Mouse (Mus musculus) hindbrain, embryonic 13.5 days (tissue): ENCODE measurements around the gene Gbe1. TPM values are rescaled to one million over a fixed set of nuclear protein-coding genes. Genes with fewer than 3 reads are reported as not detected.

Experiments
- ATAC-seq: fragments of 200-750 bp; cut with Nextera tagmentation; 2 replicates; pipeline ENCODE4 v1.8.0; 2017; ENCODE audit warnings: moderate TSS enrichment; ENCODE audit not compliant: low FRiP score
- H3K27ac ChIP-seq: fragments of 300-500 bp; sonication (generic); 2 replicates; pipeline ENCODE4 v1.5.1; 2015; ENCODE audit warnings: inconsistent platforms, mild to moderate bottlenecking, moderate library complexity
- H3K27me3 ChIP-seq: fragments of 300-500 bp; sonication (generic); 2 replicates; pipeline ENCODE4 v1.6.1; 2015; ENCODE audit warnings: mild to moderate bottlenecking, inconsistent platforms
- H3K36me3 ChIP-seq: fragments of 300-500 bp; sonication (generic); 2 replicates; pipeline ENCODE4 v1.6.1; 2015; ENCODE audit warnings: mild to moderate bottlenecking, inconsistent platforms
- H3K4me1 ChIP-seq: fragments of 300-500 bp; sonication (generic); replicated peaks from 2 replicates; pipeline ENCODE4 v1.6.1; 2015; ENCODE audit warnings: inconsistent platforms
- H3K4me2 ChIP-seq: fragments of 300-500 bp; sonication (generic); 2 replicates; pipeline ENCODE4 v1.6.1; 2015; ENCODE audit warnings: inconsistent platforms, mild to moderate bottlenecking, moderate library complexity
- H3K4me3 ChIP-seq: fragments of 300-500 bp; sonication (generic); 2 replicates; pipeline ENCODE4 v1.5.1; 2015; ENCODE audit warnings: mild to moderate bottlenecking, inconsistent platforms
- H3K9ac ChIP-seq: fragments of 300-500 bp; sonication (generic); 2 replicates; pipeline ENCODE4 v1.6.1; 2015; ENCODE audit warnings: mild to moderate bottlenecking, inconsistent platforms
- H3K9me3 ChIP-seq: fragments of 300-500 bp; sonication (generic); 2 replicates; pipeline ENCODE4 v1.6.1; 2016; ENCODE audit warnings: inconsistent platforms
- WGBS: fragments of 180-500 bp; shearing (Covaris S2); methylation state at CpG from one replicate; pipeline ENCODE4 v1.1.7; 2015; 5-methylcytosine and 5-hydroxymethylcytosine counted together
- polyA plus RNA-seq: library from polyadenylated mRNA; unstranded; fragments of >200 nt; fragmentation: Nextera tagmentation; extraction: Ambion mirVana; gene quantifications from 2 replicates; pipeline ENCODE4 v1.2.1, GENCODE M21; 2015

The Gbe1 gene
- polyA plus RNA-seq, 1 experiment from 2014 or later = 13.7 TPM

- Histone ChIP-seq H3K4me2 (no peak overlapping the region), H3K4me3 (no peak overlapping the region), H3K4me1 (no peaks in the 10 kb centered on the region), H3K36me3 (no peaks in the 10 kb centered on the region), H3K9me3 (no peaks in the 10 kb centered on the region), H3K27me3 (no peaks in the 10 kb centered on the region), H3K9ac (no peak overlapping the region), H3K27ac (no peak overlapping the region)
- WGBS = 66% methylated on average over 2 of the region's 2 CpGs
- ATAC-seq = no peak
These were observed 16.3 kb downstream of the Gbe1 start for GRCm38 (mm10) chr16:70330007-70330406.

DNA sequence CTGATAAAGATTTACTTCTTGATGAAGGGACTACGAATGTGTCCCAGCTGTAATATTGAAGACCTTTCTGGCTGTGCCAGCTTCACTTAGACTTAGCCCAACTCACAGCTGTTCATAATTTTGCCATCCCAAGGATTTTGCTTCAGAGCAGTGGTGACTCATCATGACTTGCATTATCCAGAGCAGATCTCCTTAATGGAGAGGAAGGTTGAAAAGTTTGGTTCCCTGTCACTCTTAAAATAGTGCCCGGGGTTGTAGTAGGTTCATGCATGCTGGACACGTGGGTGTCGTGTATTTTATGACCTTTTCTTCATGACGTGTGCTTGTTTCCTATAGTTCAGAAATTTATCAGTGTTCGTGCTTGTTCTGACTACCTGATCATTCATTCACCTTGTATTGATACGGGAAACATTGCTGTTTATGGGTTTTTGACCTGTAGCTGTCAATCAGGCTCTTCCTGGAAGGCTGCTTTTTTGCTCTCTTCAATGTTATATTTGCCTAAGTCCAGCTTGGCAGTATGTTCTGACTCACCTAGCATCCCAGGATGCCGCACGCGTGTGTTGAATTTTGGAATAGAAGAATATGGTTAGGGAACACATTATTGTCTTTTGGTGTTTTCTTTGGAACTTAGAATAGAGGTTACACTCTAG lies 17.0 kb downstream of the Gbe1 start:
- Histone ChIP-seq H3K9ac (no peak overlapping the region), H3K4me3 (no peak overlapping the region), H3K27me3 (no peaks in the 10 kb centered on the region), H3K4me2 (no peak overlapping the region), H3K4me1 (no peaks in the 10 kb centered on the region), H3K9me3 (no peaks in the 10 kb centered on the region), H3K36me3 (no peaks in the 10 kb centered on the region), H3K27ac (no peak overlapping the region)
- 94% methylated on average over 10 of the region's 10 CpGs for WGBS
- ATAC-seq = no peak

DNA sequence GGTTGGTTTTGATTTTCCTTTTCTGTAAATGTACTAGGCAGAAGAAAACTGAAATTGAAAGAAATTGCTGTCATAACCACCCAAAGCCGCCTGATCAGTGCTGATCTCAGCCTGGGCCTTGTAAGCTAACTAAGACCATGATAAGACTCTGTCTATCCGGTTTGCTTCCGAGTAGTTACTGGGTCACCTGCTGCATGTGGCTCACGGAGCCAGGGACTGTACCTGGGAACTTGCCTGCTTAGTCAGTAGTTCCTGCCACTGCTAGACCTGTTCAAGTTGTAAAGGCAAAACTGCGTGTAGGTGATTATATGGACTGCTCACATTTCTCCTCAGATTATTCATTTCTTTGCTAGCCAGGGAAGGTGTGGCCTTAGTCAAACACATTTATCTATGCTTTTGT lies 21.1 kb downstream of the Gbe1 start:
- no peaks in the 10 kb centered on the region for H3K27me3 ChIP-seq
- no peaks in the 10 kb centered on the region for H3K36me3 ChIP-seq
- no peak overlapping the region for H3K4me3 ChIP-seq
- H3K4me1 ChIP-seq = no peaks in the 10 kb centered on the region
- H3K9ac ChIP-seq = no peak overlapping the region
- no peak for ATAC-seq
- no peaks in the 10 kb centered on the region for H3K9me3 ChIP-seq
- no peak overlapping the region for H3K27ac ChIP-seq
- WGBS = 95% methylated on average over 5 of the region's 5 CpGs
- H3K4me2 ChIP-seq = no peak overlapping the region

DNA sequence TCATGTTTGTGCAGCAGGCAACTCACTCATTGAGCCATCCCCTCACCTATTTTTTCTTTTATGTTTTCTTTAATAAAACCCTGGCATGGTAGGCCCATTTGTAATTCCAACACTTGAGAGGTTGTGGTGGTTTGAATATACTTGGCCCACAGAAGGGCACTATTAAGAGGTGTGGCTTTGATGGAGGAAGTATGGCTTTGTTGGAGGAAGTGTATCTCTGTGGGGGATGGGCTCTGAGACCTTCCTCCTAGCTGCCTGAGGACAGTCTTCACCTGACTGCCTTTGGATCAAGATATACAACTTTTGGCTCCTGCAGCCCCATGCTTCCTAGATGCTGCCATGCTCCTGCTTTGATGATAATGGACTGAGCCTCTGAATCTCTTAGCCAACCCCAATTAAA lies 21.7 kb downstream of the Gbe1 start:
- H3K9ac ChIP-seq = no peak overlapping the region
- no peak for ATAC-seq
- no peaks in the 10 kb centered on the region for H3K9me3 ChIP-seq
- H3K36me3 ChIP-seq = no peaks in the 10 kb centered on the region
- no peak overlapping the region for H3K27ac ChIP-seq
- H3K4me3 ChIP-seq = no peak overlapping the region
- H3K4me1 ChIP-seq = no peaks in the 10 kb centered on the region
- no peak overlapping the region for H3K4me2 ChIP-seq
- no peaks in the 10 kb centered on the region for H3K27me3 ChIP-seq

DNA sequence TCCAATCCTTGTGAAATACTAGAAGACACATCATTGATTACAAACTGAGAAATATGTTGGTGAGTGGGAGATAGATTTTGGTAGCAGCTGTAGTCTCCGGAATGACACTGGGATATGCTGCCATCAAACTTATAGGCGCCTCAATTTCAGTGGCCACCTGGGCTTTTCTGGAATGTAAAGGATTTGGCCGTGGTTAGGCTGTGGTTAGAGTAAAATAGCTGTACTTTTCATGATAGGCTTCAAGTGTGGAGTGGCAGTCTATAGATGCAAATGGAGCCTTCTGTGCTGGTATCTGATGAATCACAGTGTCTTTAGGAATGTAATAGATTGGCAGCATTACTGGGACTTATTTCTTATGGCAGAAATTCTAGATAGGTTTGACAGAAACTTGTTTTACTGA lies 23.9 kb downstream of the Gbe1 start:
- Histone ChIP-seq H3K4me3 (no peak overlapping the region), H3K36me3 (no peaks in the 10 kb centered on the region), H3K9me3 (no peaks in the 10 kb centered on the region), H3K4me2 (no peak overlapping the region), H3K27me3 (no peaks in the 10 kb centered on the region), H3K27ac (no peak overlapping the region), H3K4me1 (no peaks in the 10 kb centered on the region), H3K9ac (no peak overlapping the region)
- WGBS = 88% methylated on average over 3 of the region's 3 CpGs
- ATAC-seq = no peak

DNA sequence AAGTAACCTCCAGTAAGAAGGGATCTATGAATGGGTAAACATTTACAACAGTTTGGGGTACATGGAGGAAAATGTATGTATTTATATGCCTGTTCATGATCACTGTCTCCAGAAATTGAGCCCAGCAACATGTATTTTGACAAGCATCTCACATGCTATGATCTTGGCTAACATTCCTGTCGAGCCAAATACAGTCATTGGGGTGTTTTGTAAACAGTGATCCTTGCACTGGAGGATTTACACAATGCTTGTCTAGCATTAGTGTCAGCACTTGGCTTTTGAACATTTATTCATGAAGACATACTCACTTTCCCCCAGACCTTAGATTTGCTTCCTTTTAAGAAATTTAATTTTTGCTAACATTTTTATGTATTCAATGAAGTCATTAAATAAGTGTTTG lies 30.7 kb downstream of the Gbe1 start:
- 64% methylated on average over 1 of the region's 1 CpGs for WGBS
- no peak for ATAC-seq
- H3K4me2 ChIP-seq = no peak overlapping the region
- H3K27ac ChIP-seq = no peak overlapping the region
- no peak overlapping the region for H3K9ac ChIP-seq
- H3K4me1 ChIP-seq = 0 out of 2 replicates have a peak, but pooled peaks cover 4% of the 10 kb centered on the region
- no peaks in the 10 kb centered on the region for H3K27me3 ChIP-seq
- no peaks in the 10 kb centered on the region for H3K9me3 ChIP-seq
- H3K36me3 ChIP-seq = no peaks in the 10 kb centered on the region
- no peak overlapping the region for H3K4me3 ChIP-seq

GRCm38 (mm10) chr16:70345607-70346006 lies 31.9 kb downstream of the Gbe1 start:
- H3K36me3 ChIP-seq = no peaks in the 10 kb centered on the region
- H3K27me3 ChIP-seq = no peaks in the 10 kb centered on the region
- ATAC-seq = no peak
- H3K4me1 ChIP-seq = 0 out of 2 replicates have a peak, but pooled peaks cover 4% of the 10 kb centered on the region
- H3K4me3 ChIP-seq = no peak overlapping the region
- H3K9me3 ChIP-seq = no peaks in the 10 kb centered on the region
- WGBS = 62% methylated on average over 10 of the region's 10 CpGs
- H3K9ac ChIP-seq = no peak overlapping the region
- H3K27ac ChIP-seq = no peak overlapping the region
- no peak overlapping the region for H3K4me2 ChIP-seq

GRCm38 (mm10) chr16:70350011-70350410 lies 36.3 kb downstream of the Gbe1 start:
- H3K4me1 ChIP-seq = peaks cover 9% of the 10 kb centered on the region; the same call in 1 of the 2 replicates
- no peak overlapping the region for H3K9ac ChIP-seq
- no peak overlapping the region for H3K4me3 ChIP-seq
- no peak overlapping the region for H3K4me2 ChIP-seq
- no peak overlapping the region for H3K27ac ChIP-seq
- WGBS = 88% methylated on average over 8 of the region's 8 CpGs
- H3K9me3 ChIP-seq = no peaks in the 10 kb centered on the region
- no peak for ATAC-seq
- no peaks in the 10 kb centered on the region for H3K27me3 ChIP-seq
- H3K36me3 ChIP-seq = no peaks in the 10 kb centered on the region

- Histone ChIP-seq H3K4me1 (peaks cover 5% of the 10 kb centered on the region; the same call in 1 of the 2 replicates), H3K27me3 (no peaks in the 10 kb centered on the region), H3K4me3 (no peak overlapping the region), H3K36me3 (no peaks in the 10 kb centered on the region), H3K4me2 (peak overlapping the region; percentile 35; the same call in 1 of the 2 replicates), H3K27ac (peak overlapping the region; percentile 70), H3K9me3 (no peaks in the 10 kb centered on the region), H3K9ac (peak overlapping the region; percentile 13; the same call in 1 of the 2 replicates)
- WGBS = 50% methylated on average over 11 of the region's 11 CpGs
- peak; percentile 83 for ATAC-seq
These were observed 38.0 kb downstream of the Gbe1 start for GRCm38 (mm10) chr16:70351641-70352280.

DNA sequence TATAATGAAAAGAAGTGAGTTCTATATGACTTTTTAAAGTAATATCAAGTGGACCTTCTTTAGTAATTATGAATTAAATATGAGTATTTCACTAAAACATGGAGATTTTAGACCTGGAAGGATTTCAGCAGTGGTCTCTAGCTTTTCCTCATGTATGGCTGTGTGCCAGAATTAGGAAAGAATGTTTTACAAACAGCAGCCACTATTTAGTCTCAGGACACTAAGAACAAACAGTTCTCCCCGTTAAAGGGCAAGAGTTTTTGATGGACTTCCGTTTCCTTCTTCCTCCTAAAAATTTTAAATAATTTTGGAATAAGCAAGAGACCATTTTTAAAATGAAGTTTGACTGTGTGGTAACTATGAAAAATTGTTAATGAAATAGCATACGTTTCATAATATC lies 38.8 kb downstream of the Gbe1 start:
- Histone ChIP-seq H3K9me3 (no peaks in the 10 kb centered on the region), H3K36me3 (no peaks in the 10 kb centered on the region), H3K4me2 (no peak overlapping the region), H3K4me3 (no peak overlapping the region), H3K9ac (no peak overlapping the region), H3K27ac (no peak overlapping the region), H3K27me3 (no peaks in the 10 kb centered on the region), H3K4me1 (peaks cover 5% of the 10 kb centered on the region; the same call in 1 of the 2 replicates)
- ATAC-seq = no peak
- WGBS = 64% methylated on average over 3 of the region's 3 CpGs

DNA sequence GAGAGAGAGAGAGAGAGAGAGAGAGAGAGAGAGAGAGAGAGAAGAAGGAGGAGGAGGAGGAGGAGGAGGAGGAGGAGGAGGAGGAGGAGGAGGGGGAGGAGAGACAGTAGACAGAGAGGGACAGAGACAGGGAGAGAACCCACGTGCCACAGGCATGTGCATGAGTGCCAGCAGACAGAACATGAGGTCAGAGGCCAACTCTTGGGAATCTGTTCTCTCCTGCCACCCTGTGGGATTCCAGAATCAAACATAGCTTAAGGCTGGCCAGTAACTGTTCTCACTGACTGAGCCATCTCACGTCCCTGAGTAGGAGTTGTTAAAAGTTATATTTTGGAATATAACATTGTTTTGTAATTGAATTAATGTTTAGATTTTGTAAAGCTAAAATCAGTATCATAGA lies 39.3 kb downstream of the Gbe1 start:
- Histone ChIP-seq H3K27me3 (no peaks in the 10 kb centered on the region), H3K9me3 (no peaks in the 10 kb centered on the region), H3K4me3 (no peak overlapping the region), H3K9ac (no peak overlapping the region), H3K4me2 (no peak overlapping the region), H3K27ac (no peak overlapping the region), H3K36me3 (no peaks in the 10 kb centered on the region), H3K4me1 (peaks cover 5% of the 10 kb centered on the region; the same call in 1 of the 2 replicates)
- WGBS = 22% methylated on average over 2 of the region's 2 CpGs
- no peak for ATAC-seq

DNA sequence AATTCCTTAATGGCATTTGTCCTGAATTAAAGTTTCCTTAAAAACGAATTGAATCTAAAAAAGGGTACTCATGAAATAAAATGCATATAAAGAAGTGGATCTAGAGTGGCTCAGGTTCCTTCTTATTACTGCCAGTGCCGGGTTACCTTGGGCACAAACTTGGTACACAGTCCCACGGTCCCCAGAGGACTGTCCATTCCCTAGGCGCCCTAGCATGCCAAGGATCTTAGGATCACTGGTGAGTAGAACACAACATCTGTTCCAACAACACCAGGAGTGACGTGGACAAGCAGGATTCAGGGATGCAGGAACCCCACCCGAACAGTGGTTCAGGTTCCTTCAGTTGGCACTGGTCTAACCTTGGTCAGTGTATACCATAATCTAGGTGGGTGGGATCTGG lies 44.6 kb downstream of the Gbe1 start:
- no peak overlapping the region for H3K4me3 ChIP-seq
- peaks cover 8% of the 10 kb centered on the region for H3K9me3 ChIP-seq
- H3K4me1 ChIP-seq = no peaks in the 10 kb centered on the region
- 96% methylated on average over 6 of the region's 6 CpGs for WGBS
- ATAC-seq = no peak
- no peak overlapping the region for H3K4me2 ChIP-seq
- H3K27me3 ChIP-seq = no peaks in the 10 kb centered on the region
- H3K36me3 ChIP-seq = peaks cover 10% of the 10 kb centered on the region; the same call in 1 of the 2 replicates
- no peak overlapping the region for H3K9ac ChIP-seq
- H3K27ac ChIP-seq = no peak overlapping the region

- 91% methylated on average over 3 of the region's 3 CpGs for WGBS
- no peak overlapping the region for H3K9ac ChIP-seq
- H3K27me3 ChIP-seq = no peaks in the 10 kb centered on the region
- H3K9me3 ChIP-seq = no peaks in the 10 kb centered on the region
- H3K4me3 ChIP-seq = no peak overlapping the region
- H3K27ac ChIP-seq = no peak overlapping the region
- H3K4me2 ChIP-seq = no peak overlapping the region
- ATAC-seq = no peak
- H3K4me1 ChIP-seq = no peaks in the 10 kb centered on the region
- peaks cover 10% of the 10 kb centered on the region; the same call in 1 of the 2 replicates for H3K36me3 ChIP-seq
These were observed 51.5 kb downstream of the Gbe1 start for GRCm38 (mm10) chr16:70365229-70365628.
